In genomic region chr14:49723361-49724054, GRCm38 (mm10) we compare ENCODE assay signal across 10 mouse cellular contexts. TPM values are rescaled to one million over a fixed set of nuclear protein-coding genes. Genes with fewer than 3 reads are reported as not detected.
DNase-seq lines count a peak whose midpoint lies in the region; ATAC-seq lines count a peak whose summit lies in the region.
"Had no signal": no experiment of that assay in that cellular context is flagged by ENCODE, and none has a peak within 500 bp of the region (broad histone marks: within the 10 kb centered on the region; RNA-seq: fewer than 3 reads in every experiment).

No protein-coding gene starts in this region.

- H3K4me1 ChIP-seq in heart, embryonic 11.5 days (ENCODE audit: control insufficient read depth, insufficient read depth, low read length), result no peaks in the 10 kb centered on the region
- H3K4me1 ChIP-seq in midbrain, embryonic 14.5 days (ENCODE audit: control insufficient read depth, insufficient read depth, low read length), result no peaks in the 10 kb centered on the region
- no peaks in the 10 kb centered on the region for H3K4me1 ChIP-seq in midbrain, embryonic 13.5 days (replicated peaks)
- H3K4me1 ChIP-seq: limb, embryonic 12.5 days had no signal

- no peaks in the 10 kb centered on the region for H3K27me3 ChIP-seq in heart, embryonic 11.5 days (ENCODE audit: control insufficient read depth, insufficient read depth, low read length)
- H3K27me3 ChIP-seq in midbrain, embryonic 14.5 days (ENCODE audit: control insufficient read depth, insufficient read depth, low read length), result no peaks in the 10 kb centered on the region
- no peaks in the 10 kb centered on the region for H3K27me3 ChIP-seq in midbrain, embryonic 13.5 days
- H3K27me3 ChIP-seq: limb, embryonic 12.5 days had no signal

- H3K36me3 ChIP-seq in heart, embryonic 11.5 days (ENCODE audit: control insufficient read depth, insufficient read depth, low read length), result no peaks in the 10 kb centered on the region
- H3K36me3 ChIP-seq in midbrain, embryonic 14.5 days (ENCODE audit: control insufficient read depth, insufficient read depth, low read length), result no peaks in the 10 kb centered on the region
- no peaks in the 10 kb centered on the region for H3K36me3 ChIP-seq in midbrain, embryonic 13.5 days
- H3K36me3 ChIP-seq: limb, embryonic 12.5 days had no signal

- 55% methylated on average over 4 of the region's 4 CpGs for WGBS in heart, embryonic 11.5 days (ENCODE audit: insufficient replicate concordance)
- 65% methylated on average over 4 of the region's 4 CpGs for WGBS in midbrain, embryonic 14.5 days
- 57% methylated on average over 4 of the region's 4 CpGs for WGBS in midbrain, embryonic 13.5 days

- no peaks in the 10 kb centered on the region for H3K9me3 ChIP-seq in heart, embryonic 11.5 days (replicated peaks; ENCODE audit: control insufficient read depth, low read length)
- no peaks in the 10 kb centered on the region for H3K9me3 ChIP-seq in midbrain, embryonic 14.5 days (ENCODE audit: control insufficient read depth, low read length)
- no peaks in the 10 kb centered on the region for H3K9me3 ChIP-seq in midbrain, embryonic 13.5 days
- H3K9me3 ChIP-seq: limb, embryonic 12.5 days had no signal

- H3K9ac ChIP-seq in heart, embryonic 11.5 days (ENCODE audit: low read depth, low read length), result no peak overlapping the region
- no peak overlapping the region for H3K9ac ChIP-seq in midbrain, embryonic 14.5 days (replicated peaks; ENCODE audit: low read length)
- H3K9ac ChIP-seq in midbrain, embryonic 13.5 days (replicated peaks), result no peak overlapping the region
- H3K9ac ChIP-seq: limb, embryonic 12.5 days had no signal

- no peak overlapping the region for H3K4me3 ChIP-seq in heart, embryonic 11.5 days (ENCODE audit: low read depth, low read length)
- no peak overlapping the region for H3K4me3 ChIP-seq in midbrain, embryonic 14.5 days (replicated peaks; ENCODE audit: low read depth, low read length)
- H3K4me3 ChIP-seq in midbrain, embryonic 13.5 days (replicated peaks), result no peak overlapping the region
- H3K4me3 ChIP-seq: erythroblast, embryonic 14.5 days; limb, embryonic 12.5 days had no signal

- no peak overlapping the region for H3K4me2 ChIP-seq in heart, embryonic 11.5 days
- H3K4me2 ChIP-seq in midbrain, embryonic 14.5 days (ENCODE audit: low read length), result no peak overlapping the region
- no peak overlapping the region for H3K4me2 ChIP-seq in midbrain, embryonic 13.5 days (replicated peaks)
- H3K4me2 ChIP-seq: limb, embryonic 12.5 days had no signal

- DNase-seq in heart, adult 11 months, result peak; percentile 96
- DNase-seq in midbrain, embryonic 14.5 days, result peak; percentile 51
- peak; percentile 5 for DNase-seq in embryo, embryonic 9.5 days (ENCODE audit: extremely low spot score)
- peak; percentile 20 for DNase-seq in retina, embryonic 14.5 days (ENCODE audit: low spot score)
- DNase-seq in thymus, postnatal 0 days (ENCODE audit: low spot score), result no peak
- no peak for DNase-seq in spleen, postnatal 14 days (ENCODE audit: low spot score in 2 of 2)

- H3K27ac ChIP-seq in heart, embryonic 11.5 days (ENCODE audit: low read depth, low read length), result no peak overlapping the region
- no peak overlapping the region for H3K27ac ChIP-seq in midbrain, embryonic 14.5 days (replicated peaks; ENCODE audit: low read depth, low read length)
- no peak overlapping the region for H3K27ac ChIP-seq in midbrain, embryonic 13.5 days
- H3K27ac ChIP-seq: limb, embryonic 12.5 days had no signal

- no peak for ATAC-seq in heart, embryonic 11.5 days (replicated peaks; ENCODE audit: insufficient number of reproducible peaks, low FRiP score, low TSS enrichment)
- ATAC-seq in midbrain, embryonic 14.5 days (ENCODE audit: low FRiP score, low TSS enrichment), result no peak
- no peak for ATAC-seq in midbrain, embryonic 13.5 days

RNA-seq across cellular contexts. Expression of gene Armh4, which starts 59.7 kb away (rescaled TPM):
- 96.7 and 120 TPM in 2 replicates for polyA plus RNA-seq in heart, embryonic 11.5 days (2014; fragmentation: Nextera tagmentation; extraction: Ambion mirVana)
- 19.8 and 30.4 TPM in 2 replicates for polyA plus RNA-seq in midbrain, embryonic 14.5 days (2014; fragmentation: Nextera tagmentation; extraction: Ambion mirVana)
- 31.0 and 32.9 TPM in 2 replicates for polyA plus RNA-seq in midbrain, embryonic 13.5 days (2015; fragmentation: Nextera tagmentation; extraction: Ambion mirVana)
- polyA plus RNA-seq in thymus, postnatal 0 days (2015; fragmentation: Nextera tagmentation; extraction: Ambion mirVana), result 0.32 and 0.40 TPM in 2 replicates
- polyA plus RNA-seq: erythroblast, embryonic 14.5 days had no signal

Comparison
In these comparisons a context has a peak if more than half of its experiments do, and no peak if none do; other contexts are left out.
1. DNase-seq: peak in heart, adult 11 months (single experiment), midbrain, embryonic 14.5 days (single experiment), embryo, embryonic 9.5 days (single experiment) and retina, embryonic 14.5 days (single experiment); none in thymus, postnatal 0 days (single experiment) and spleen, postnatal 14 days (0 of 2).
2. RNA of gene Armh4, which starts 59.7 kb away (polyA plus RNA-seq): 96.7 to 120 TPM in heart, embryonic 11.5 days, 31.0 to 32.9 TPM in midbrain, embryonic 13.5 days and 19.8 to 30.4 TPM in midbrain, embryonic 14.5 days; 0.32 to 0.40 TPM in thymus, postnatal 0 days; every median in the first group is over 10 times any median in the second.